Mouse (Mus musculus): ENCODE results near the gene Jak3.
"Not testable (repeated sequence)": the region's sequence is repeated elsewhere in the genome, so short reads cannot be mapped to it uniquely, and the experiment has no call there.

The Jak3 gene

DNA sequence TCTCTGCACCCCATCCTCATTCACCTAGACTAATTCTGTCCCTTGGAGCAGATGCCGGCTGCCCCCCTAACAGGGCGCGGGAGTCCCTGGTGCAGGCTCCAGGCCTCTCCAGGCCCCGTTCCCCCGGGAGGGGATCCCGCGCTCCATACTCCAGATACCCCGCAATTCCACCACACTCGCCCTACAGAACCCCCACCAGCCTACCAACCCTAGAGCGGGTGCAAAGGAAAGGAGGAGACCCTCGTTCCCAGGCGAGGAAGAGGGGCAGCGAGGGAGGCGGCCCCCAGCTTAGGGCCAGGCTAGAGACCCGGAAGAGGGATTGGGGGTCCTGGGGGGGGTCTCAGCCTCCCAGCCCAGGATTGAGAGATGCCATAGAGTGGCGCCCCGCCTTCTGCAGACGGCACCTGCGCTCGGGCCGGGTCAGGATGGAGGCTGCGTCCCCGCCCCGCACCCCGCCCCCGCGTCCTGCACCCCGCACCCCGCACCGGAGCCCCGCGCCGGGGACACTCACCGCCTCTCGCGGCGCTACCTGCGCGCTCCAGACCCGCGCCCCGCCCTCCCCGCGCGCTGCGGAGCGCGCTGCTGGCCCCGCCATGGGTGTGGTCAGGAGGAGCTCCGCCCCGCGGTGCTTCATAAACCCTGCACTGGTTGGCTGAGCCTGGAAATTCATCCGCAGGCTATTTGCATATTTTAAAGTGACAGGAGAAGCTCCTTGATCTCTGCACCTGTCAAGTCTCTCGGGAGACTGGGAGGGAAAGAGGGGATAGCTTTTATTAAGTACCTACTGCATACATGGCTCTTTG lies 49.2 kb downstream of the Jak3 start, which contains the start of gene Fcho1:
TSS of gene Fcho1 (minus strand) at position 595 of the 803 bp plus-strand sequence.
- DNase-seq, result peak; percentile 88

DNA sequence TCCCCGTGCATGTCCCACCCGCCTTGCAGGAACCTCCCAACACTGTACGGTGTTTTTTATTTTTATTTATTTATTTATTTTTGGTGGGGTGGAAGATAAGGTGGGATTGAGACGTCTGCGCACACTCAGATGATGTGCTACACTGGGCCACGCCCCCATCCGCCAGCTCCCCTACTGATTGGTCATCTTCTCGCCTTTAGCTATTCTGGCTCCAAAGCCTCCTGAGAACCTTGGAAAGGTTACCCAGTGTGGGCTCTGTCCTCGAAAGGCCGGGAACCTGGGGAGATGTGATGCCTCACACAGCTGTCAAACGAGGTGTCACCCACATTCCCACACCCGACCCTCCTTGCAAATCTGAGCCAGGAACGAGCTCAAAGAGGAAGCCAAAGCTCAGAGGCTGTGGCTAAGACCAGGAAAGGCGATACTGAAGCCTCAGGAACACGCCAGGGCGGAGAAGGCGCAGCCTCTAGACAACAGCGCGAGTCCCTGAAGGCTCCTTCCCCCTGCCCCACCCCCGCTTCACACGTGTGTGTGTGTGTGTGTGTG lies 52.2 kb downstream of the Jak3 start:
- peak; percentile 21 for DNase-seq

DNA sequence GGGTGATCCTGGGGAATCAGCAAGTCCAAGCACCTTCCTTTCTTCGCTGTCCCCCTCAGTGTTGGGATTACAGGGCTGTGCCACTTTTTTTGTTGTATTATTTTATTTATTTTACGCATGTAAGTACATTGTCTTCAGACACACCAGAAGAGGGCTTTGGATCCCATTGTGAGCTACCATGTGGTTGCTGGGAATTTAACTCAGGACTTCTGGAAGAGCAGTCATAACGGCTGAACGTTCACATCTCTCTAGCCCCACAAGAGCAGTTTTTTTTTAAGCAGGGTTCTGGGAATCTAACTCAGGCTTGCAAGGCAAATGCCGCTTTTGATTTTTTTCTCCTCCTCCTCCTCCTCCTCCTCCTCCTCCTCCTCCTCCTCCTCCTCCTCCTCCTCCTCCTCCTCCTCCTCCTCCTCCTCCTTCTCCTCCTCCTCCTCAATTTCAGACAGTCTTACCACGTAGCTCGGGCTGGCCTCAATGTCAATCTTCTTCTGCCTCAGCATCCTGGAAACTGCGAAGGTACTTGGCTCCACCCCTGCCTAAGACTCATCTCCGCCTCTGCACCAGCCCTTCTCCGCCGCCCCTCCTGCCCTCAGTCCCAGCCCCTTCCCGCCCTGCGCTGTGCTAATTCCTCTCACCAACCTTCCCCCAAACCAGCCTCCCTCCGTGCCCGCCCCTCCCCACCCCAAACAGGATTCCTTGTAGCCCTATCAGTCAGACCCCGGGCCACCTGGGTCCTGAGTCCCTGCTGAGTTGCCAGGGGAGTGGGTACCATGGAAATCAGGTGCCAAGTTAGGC lies 52.9 kb downstream of the Jak3 start:
- DNase-seq, result no peak

DNA sequence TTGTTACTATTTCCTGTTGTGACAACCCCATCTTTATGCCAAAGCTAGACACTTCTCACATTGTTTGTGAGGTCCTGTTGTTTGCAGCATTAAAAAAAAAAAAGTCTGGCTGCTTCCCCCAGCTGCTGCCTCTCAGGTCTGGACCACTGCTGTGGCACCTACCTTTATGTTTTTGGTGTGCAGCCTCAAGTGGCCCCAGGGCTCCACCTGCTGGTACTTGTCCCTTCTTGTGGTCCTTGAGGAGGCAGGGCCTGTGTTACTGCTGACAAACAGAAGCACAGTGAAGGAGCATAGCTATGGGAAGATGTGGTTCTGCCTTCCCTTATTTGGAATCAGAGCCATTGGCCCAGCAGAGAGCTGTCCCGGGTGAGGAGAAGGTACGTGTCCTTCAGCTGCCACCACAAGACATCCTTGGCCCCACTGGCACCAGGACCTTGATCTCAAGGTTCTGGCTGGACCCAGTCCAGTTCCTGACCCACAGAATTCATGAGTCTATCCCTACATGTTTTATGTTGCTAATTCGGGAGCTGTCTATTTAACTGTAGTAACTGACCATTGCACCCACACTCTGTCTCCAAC lies 55.6 kb downstream of the Jak3 start:
- peak; percentile 82 for DNase-seq

DNA sequence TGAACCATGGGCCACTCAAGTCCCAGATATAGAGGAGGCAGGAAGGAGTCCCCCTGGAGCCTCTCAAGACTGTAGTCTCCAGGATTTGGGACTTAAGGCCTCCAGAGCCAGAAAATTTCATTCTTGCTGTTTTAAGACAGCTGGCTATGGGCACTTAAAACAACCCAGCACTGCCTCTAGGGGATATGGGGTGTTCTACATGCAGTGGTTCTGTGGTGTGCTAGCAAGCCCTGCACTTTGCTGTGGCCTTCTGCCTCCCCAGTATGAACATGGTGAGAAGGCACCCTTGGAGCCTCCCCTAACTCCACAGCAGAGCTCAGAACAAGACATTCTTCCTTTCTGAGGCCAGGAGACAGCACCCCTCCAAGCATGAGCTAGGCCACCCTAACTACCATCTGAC lies 62.2 kb downstream of the Jak3 start:
- not testable (repeated sequence) for DNase-seq

Data from lung, postnatal 36 days (tissue).